Mouse (Mus musculus) gastrocnemius, postnatal 4 days (tissue): ENCODE measurements around the gene Ropn1l. TPM values are rescaled to one million over a fixed set of nuclear protein-coding genes. Genes with fewer than 3 reads are reported as not detected.

Source experiments
- DNase-seq, 2 experiments: peaks; one replicate each; pipeline ENCODE4 v3.0.0; 2021 to 2022; ENCODE audit warnings: low spot score in 2 of 2, mixed read lengths in 2 of 2
- long read RNA-seq, 2 experiments: library from polyadenylated mRNA; stranded (forward); transcript quantifications; one replicate each; pipeline ENCODE4 v2.0.0; 2021
- total RNA-seq, 2 experiments: library from RNA; stranded (reverse); gene quantifications; 2 replicates each; pipeline ENCODE4 v1.2.3; 2021

Gene Ropn1l
- total RNA-seq = under 1 TPM; 0.39 to 0.57 TPM
- long read RNA-seq, experiment 1 = 0 reads
- long read RNA-seq, experiment 2 = 0 reads

DNA sequence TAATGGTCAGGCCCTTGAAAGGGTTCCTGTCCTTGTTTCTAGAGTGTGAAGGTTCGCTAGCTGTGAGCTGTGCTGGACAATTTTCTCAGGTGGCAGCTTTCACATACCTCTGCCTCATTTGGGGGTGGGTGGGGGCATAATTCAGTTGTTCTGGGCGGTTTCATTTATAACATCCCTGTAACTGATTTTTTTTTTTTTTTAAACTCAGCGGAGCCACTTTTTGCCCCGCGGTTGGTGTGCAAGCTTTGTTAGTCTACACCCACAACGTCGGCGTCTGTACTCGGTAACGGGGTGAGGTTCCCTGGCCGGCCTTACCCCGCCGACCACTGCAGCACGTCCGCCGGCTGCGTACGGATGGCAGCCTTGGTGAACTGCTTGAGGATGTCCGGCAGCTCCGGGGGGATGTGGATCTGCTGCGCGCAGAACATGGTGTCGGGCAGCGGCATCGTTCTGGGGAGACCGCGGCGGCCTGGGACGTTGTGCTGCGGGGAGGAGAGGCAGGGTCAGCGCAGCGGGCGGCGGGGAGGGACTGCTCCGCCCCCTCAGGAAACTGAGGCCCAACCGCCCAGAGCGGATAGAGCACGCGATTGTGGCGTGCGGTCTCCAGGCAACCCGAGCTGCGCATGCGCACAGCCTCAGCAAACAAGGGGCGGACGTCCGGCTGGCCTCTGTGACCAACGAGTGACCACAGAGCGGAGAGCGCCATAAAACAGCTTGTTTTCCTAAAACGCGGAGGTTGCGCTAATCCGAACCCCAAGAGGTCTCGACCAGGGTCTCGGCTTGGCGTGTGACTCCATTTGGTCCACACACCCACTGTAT, at the start of gene Ropn1l:
Gene Ropn1l, minus strand, starts transcription at position 640 of the 819 bp plus-strand sequence.
- DNase-seq = peak; percentile 79 to 91

DNA sequence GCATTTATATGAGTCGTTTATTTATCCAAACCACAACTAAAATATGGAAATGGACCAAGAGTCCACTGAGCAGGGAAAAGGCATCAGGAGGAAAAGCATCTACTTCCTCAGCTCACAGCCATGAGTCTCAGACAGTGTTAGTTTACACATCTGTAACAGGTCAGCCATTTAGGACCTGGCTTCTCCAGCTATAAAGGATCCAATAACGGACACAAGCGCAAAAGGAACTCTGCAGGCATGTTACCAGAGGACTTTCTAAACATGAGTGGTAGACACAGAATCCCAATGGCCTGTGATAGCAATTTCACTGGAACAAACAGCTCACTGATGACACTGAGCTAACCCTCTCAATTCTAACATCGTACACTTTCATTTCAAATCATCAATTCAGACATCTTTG, 49.5 kb upstream of the Ropn1l start:
- DNase-seq = no peak

DNA sequence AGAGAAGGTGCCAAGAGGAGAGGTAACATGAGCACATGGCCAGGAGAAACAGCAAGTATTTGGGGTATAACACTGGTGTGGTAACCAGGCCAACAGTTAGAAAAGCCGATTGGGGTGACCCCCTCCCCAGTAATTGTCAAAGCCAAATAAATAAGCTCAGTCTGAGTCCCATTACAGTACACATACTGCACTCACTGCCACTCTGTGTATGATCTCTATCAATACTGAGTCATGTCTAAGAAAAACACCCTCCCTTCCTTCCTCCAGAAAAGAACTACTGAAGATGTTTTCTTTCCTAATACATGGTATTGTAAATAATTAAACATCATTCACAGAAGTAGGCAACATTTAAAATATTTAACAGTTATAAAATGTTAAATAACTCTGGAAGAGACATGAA, 48.8 kb upstream of the Ropn1l start:
- DNase-seq = no peak

DNA sequence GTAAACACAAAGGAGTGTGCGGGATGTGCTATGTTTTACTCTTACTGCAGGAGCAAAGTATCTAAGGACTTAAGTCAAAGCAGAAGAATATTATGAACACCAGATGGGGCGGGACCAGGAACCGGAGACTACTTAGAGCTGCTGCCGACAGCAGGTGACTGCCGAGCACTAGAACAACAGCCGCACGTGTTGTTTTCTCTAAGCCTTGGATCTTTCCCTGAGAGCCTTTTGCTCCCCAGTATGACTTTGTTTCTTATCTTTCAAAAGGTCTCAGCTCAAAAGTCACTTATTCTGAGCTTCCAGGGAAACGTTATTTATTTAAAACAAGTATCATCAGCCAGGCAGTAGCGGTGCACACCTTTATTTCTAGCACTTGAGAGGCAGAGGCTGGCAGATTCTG, 41.3 kb upstream of the Ropn1l start:
- no peak for DNase-seq

DNA sequence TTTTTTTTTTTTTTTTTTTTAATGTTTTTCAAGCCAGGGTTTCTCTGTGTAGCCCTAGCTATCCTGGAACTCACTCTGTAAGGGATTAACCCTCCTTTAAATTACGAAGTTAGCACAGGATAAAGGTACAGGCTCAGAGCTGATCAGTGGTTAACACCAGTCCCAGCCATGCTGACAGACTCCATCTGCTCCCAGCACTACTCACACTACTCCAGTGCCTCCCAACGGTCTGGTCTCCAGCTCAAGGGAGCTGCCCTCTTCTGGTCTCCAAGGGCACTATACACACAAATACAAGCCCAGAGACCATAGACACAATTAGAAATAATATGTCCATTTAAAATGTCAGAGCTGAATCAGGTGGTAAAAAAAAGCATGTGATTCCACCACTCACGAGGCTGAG, 40.8 kb upstream of the Ropn1l start:
- DNase-seq = no peak

DNA sequence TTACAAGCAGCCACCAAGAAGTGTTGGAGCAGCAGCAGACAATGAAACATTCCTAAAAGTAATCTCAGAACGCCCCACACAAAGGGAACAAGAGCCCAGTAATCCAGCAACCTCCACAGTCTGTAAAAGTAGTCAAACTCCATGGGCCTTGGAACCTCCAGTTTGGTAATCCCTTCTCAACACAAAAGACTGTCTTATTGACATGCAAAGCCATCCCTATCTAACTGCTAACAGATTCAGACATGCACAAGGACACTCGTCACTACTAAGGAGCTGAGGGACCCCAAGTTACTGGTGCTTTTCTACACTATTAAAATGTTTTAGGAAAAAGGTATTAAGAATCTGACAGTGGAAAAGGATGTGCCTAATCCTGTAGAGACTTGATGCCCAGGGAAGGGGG, 33.9 kb upstream of the Ropn1l start:
- no peak for DNase-seq

DNA sequence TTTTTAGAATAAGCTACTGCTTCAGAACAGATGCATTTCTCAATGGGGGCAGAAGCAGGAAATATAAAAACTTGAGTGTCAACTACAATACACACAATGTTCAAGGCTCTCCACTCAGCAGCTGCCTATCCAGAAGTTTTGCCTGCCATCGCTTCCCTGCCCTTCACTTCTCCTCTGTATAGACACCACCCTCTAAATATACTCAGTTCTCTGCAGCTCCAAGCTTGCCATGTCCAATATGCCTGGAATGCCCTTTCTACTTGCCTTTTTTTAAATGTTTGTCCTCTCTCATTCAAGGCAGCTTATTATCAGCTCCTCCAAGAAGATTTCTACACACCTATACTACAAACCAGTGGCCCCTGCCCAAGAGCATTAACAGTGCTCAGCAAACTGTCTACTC, 23.1 kb upstream of the Ropn1l start:
- DNase-seq = no peak

DNA sequence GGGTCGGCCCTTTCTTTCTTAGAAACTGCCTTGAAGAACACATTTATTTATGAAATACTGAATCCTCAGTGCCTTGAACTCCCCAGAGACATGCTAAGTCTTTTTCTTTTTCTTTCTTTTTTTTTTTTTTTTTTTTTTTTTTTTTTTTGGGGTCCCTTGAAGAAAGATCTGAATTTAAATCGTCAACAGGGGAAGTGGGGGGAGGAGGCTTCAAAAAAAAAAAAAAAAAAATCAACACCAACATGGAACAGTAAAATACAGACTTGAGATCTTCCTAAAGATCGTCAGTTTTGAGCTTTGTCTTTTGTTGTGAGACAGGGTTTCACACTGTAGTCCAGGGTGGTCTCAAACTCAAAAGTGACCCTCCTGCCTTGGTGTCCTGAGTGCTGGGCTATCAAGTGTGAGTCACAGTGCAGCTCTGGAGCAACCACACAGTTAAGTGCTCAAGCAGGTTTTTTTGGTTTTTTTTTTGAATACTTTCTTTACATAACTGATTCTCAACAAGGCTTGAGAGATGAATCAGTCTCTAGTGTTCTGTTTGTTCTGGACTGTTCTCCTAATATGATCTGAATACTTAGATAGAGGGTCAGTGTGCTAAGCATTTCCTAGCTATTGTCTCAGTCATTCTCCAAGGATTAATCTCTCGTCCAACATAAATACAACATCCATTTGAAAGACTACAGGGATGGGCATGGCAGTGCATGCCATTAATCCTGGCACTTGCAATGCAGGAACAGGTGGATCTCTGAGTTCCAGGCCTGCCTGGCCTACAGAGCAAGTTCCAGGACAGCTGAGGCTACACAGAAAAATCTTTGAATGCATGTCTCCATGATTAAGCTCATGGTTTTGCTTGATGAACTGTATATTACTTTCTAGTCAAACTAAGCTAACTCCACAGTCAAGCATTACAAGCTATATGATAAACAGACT, 19.4 kb upstream of the Ropn1l start:
- no peak for DNase-seq

DNA sequence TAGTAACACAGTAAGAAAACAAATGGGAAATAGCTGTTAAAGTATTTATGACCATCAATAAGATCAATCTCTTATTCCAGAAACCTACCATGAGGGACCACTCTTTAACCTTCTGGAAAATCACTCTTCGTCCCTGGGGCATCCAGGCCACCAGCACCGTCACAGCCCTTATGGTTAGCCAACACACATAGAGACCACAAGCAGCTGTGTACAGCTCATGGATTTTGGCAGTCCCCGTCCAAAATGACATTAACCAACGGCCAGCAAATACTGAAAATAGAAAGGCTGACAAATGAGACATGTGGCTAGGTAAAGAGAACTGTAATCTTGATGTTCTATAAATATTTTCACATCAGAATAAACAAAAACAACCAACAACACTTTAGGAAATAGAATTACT, 18.0 kb upstream of the Ropn1l start:
- no peak for DNase-seq

DNA sequence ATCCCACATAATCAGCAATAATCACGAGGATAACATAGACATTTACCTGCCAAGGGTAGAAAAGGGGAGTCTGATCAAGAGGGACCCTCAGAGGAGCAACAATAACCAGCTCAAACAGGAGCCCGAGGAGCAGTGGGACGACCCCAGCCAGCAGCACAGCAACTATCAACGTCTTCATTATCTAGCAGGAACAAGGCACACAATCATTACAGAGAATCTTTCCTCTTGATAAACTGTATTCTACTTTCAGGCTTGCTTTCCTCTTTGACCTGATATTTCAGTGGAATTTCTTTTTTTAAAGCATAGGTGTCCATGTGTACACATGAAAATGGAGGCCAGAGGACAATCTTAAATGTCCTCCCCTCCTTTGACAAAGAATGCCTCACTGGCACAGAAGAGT, 16.0 kb upstream of the Ropn1l start:
- no peak for DNase-seq

DNA sequence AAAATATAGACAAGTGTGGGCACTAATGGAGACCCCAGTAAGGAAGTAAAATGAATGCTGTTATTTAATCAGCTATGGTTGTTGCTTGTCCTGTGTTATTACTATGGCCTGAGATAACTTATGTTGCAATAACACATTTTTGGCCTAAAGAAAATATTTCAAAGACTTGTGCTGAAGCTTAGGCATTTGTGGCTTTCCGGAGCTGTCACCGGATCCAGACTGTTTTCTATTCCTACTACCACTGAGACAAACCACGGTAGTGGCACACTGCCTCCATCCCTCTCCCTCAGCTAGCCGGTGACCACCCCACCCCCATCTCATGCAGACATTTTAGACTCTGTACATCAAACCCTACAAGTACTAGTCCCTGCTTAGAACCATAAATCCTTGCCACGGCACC, 15.3 kb upstream of the Ropn1l start:
- no peak for DNase-seq

DNA sequence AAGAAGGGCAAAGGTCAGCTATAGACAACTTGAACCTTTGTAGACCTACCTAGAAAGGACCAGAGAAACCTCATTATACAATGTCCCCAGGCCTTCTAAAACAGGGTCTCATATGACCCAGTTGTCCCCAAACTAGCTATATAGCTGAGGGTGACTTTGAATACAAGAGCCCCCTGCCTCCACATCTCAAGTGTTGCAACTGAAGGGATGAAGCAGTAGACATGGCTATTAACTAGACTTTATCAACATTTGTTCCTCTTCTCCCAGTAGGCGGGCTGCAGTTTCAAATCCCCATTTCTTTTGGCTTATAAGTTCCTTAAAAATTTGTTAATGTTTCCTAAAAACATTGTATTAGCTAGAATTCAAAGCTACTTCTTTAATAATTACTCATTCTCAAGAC, 13.2 kb upstream of the Ropn1l start:
- DNase-seq = no peak

DNA sequence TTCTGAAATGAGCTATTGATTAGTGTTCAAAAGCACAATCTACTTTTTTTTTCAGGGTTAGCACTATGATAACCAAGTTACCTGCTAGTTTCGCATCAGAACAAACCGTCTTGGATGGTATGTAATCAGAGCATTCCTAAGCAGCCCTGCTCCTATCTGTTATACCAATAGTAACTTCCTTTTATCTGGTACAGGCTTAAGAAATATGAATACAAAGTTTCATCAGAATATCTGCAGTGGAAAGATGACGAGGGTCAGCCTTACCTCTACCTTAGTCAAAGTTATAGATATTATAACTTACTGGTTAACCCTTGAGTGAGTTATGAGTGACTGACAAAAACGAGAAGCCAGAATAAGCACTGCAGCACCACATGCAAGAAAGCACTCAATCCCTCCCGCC, 12.8 kb upstream of the Ropn1l start:
- DNase-seq = no peak

DNA sequence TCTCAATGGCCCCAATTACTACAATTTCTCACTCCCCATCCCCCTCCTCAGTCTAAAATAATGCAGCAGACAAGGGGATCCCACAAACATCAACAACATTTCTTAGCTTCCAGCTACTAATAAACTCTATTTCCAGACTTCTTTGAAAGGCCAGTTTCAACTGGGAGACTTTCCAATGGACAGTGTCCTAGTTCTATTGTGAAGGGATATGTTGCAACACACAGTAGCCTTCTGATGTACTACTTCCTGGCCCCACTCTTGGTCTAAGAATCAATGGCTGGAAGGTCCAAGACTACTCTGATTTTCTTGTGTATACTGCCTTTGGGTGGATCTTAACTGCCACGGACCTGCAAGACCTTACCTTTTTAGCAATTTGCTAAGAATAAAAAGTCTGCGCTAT, 12.3 kb upstream of the Ropn1l start:
- DNase-seq = no peak

DNA sequence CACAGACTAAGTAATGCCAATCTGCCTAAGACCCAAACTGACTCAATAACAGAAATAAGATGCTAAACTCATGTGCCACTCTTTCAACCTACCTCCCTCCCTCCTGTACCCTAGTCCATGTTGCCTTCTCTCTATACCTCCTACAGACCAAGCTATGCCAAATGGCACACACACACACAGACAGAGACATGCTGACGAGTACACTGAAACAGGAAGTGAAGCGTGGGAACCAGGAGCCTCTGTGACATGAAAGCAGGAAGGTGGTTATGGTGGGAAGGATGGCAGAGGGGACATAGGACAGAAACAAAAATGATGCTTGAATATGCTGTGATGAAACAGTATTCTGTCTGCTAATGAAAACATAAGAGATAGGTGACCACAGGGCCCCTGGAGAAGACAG, 7.0 kb upstream of the Ropn1l start:
- DNase-seq = no peak

DNA sequence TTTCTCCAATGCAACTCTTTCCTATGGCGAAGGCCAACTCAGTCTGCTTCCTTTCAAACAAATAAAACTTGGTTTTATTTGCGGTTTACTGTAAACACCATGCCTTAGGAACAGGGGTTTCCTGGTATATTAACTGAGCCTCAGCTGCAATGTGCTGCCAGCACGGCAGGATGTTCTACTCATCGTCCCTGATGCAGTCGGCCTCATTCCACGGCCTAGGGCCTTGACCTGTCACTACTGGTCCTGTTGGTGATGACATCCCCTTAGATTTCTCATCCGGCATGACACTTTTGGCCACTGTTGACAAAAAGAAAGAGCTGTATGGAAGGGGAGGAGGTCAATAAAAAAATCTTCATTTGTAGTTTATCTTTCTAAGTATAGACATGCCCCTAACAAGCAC, 4.5 kb upstream of the Ropn1l start:
- no peak for DNase-seq

DNA sequence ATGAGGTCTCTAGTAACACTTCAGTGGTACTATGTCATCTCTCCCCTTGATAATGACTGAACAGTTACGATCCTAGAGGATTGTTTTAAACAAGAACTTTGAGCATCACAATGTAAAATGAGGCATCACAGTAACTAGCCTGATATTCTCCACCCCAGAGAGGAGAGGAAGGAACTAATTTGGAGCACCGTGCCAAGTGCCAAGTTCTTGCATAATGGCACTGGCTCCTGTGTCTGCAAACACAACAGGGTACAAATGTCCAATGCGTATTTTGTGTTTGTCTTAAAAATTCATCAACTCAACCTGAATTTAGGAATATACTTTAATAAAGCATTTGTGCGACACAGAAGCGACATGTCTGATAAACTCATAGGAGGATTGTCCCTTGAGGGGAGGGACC, 2.8 kb upstream of the Ropn1l start:
- no peak for DNase-seq

DNA sequence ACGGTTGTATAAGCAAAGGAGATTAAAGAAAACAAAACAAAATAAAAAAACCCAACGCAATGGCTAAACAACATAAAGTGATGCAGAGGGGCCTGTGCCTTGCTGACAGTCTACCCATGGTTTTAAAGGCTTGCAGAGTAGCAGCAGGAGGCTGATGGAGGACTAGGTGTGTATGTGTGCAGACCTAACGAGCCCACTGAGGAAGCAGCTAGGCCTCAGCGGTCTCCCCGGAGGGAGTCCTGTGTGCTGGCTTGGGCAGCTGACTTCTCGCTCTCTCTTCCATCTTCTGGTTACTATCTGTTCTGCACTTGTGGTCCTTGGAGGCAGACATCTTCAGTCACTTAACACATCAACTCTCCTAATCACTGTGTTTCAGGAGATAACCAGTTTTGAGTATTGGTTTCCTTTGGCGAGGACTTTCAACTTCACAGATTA, 1.3 kb upstream of the Ropn1l start:
- DNase-seq = no peak

DNA sequence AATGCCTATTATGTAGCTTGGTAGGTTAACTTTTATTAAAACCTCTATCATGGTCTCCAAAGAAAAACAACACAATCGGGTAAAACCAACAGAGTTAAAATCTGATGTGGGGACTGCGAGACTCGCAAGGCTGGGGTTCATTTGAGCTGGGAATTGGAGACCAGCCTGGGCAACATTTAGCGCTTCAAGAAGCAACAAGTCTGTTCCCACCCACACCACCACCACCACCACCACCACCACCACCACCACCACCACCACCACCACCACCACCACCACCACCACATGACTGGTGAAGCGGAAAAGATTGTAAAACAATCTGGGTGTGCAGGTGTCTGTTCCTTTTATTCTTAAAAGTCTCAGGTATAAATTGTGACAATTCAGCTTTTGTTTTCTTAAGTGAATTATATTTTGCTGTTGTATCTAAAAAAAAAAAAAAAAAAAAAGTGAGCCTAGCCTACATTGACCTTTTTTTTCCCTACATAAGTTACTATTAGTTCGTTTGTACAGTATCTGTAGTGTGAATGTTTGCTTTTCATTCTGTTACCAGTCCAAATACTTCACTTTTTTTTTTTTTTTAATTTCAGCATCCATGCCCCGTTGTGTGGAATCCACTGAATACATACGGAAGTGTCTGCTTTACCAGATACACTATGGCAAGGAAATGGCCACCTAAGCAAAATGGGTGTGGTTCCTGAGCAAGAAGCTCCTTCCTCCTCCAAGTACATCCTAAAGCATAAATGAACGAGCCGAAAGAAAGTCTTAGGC, 741 bp upstream of the Ropn1l start:
- DNase-seq = no peak

DNA sequence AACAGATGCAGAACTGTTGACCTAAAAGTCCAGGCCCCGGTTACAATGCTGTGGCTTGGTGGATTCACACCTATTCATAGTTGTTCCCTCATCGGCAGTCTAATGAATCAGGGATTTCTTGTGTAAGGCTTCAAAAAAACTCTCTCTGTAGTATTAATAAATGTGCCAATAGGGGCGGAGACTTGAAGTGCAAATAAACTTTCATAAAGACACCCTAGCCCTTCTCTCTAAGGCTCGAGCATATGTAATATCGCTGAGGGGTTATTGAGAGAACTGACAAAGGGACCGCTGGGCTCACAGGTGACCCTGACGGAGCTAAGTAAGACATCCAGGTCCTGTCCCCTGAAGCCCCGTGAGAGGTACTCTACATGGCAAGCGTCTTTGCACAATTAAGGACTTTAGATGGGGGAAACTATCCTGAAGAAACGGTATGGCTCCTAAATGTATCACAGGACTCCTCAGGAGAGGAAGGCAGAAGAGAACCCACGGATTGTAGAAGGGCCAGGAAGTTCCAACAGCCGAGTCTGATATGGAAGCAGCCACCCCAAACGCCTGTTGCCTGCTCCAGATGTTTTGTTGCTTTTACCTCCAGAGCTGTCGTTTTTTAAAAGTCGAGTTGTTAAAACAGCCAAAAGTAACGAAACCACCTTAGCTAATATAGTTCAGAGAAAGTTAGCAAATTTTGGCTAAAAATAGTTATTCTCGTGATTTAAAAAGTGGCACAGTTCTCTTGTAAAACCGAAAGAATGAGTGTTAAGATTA, 1.0 kb downstream of the Ropn1l start:
- DNase-seq = no peak

DNA sequence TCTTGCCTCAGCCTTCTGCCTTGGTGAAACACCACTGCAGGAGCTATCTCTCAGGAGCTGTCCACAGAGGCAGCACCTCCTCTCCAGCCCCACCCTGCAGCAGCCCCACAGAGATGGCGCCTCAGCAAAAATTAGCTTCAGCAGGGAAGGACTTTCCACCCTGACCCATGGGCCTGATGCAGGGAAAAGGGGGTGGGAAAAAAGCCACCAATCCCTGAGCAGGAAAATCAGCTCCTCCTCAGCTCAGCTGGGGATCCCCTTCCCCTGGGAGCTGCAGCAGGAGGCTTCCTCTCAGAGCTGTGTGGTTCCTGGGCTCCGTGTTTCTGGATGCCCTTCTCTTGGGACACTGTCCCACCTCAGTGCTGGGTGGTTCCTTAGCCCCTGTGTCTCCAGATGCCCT, 3.8 kb downstream of the Ropn1l start:
- DNase-seq = no peak
